Mouse (Mus musculus): Measurements from ENCODE around the gene Pglyrp1.
A peak's percentile ranks its signal among the peaks of the same experiment; 100 is the strongest.

Gene Pglyrp1

GRCm38 (mm10) chr7:18884745-18885422, 13.8 kb downstream of the Pglyrp1 start:
- no peak for DNase-seq (ENCODE audit: low read depth, low spot score)

- no peak for DNase-seq (ENCODE audit: low read depth, low spot score)
Observed at GRCm38 (mm10) chr7:18886963-18887362, 15.8 kb downstream of the Pglyrp1 start.

- DNase-seq (ENCODE audit: low read depth, low spot score), result no peak
Observed at GRCm38 (mm10) chr7:18890848-18891247, 19.7 kb downstream of the Pglyrp1 start.

GRCm38 (mm10) chr7:18891872-18892599, 20.9 kb downstream of the Pglyrp1 start:
- peak; percentile 73 for DNase-seq (ENCODE audit: low read depth, low spot score)

- DNase-seq (ENCODE audit: low read depth, low spot score), result no peak
Observed at GRCm38 (mm10) chr7:18893009-18893408, 21.9 kb downstream of the Pglyrp1 start.

GRCm38 (mm10) chr7:18893651-18894430, 22.7 kb downstream of the Pglyrp1 start:
- DNase-seq (ENCODE audit: low read depth, low spot score), result no peak

GRCm38 (mm10) chr7:18896536-18896935, 25.4 kb downstream of the Pglyrp1 start:
- DNase-seq (ENCODE audit: low read depth, low spot score), result peak; percentile 62

GRCm38 (mm10) chr7:18900513-18900912, 29.4 kb downstream of the Pglyrp1 start:
- no peak for DNase-seq (ENCODE audit: low read depth, low spot score)

GRCm38 (mm10) chr7:18902486-18902885, 31.4 kb downstream of the Pglyrp1 start:
- no peak for DNase-seq (ENCODE audit: low read depth, low spot score)

GRCm38 (mm10) chr7:18904971-18905370, 33.8 kb downstream of the Pglyrp1 start:
- no peak for DNase-seq (ENCODE audit: low read depth, low spot score)

- DNase-seq (ENCODE audit: low read depth, low spot score), result no peak
Observed at GRCm38 (mm10) chr7:18909797-18910196, 38.7 kb downstream of the Pglyrp1 start.

- DNase-seq (ENCODE audit: low read depth, low spot score), result peak; percentile 98
Observed at GRCm38 (mm10) chr7:18910241-18910831, 39.2 kb downstream of the Pglyrp1 start, which contains the start of gene Ccdc61. Gene Ccdc61 (minus strand): TSS chr7:18910415.

- no peak for DNase-seq (ENCODE audit: low read depth, low spot score)
Observed at GRCm38 (mm10) chr7:18916254-18916653, 45.1 kb downstream of the Pglyrp1 start.

- no peak for DNase-seq (ENCODE audit: low read depth, low spot score)
Observed at GRCm38 (mm10) chr7:18917931-18918330, 46.8 kb downstream of the Pglyrp1 start.

- DNase-seq (ENCODE audit: low read depth, low spot score), result peak; percentile 4
Observed at GRCm38 (mm10) chr7:18921069-18921468, 49.9 kb downstream of the Pglyrp1 start.

- DNase-seq (ENCODE audit: low read depth, low spot score), result no peak
Observed at GRCm38 (mm10) chr7:18922807-18923206, 51.7 kb downstream of the Pglyrp1 start.

- DNase-seq (ENCODE audit: low read depth, low spot score), result no peak
Observed at GRCm38 (mm10) chr7:18923267-18923666, 52.1 kb downstream of the Pglyrp1 start.

- DNase-seq (ENCODE audit: low read depth, low spot score), result no peak
Observed at GRCm38 (mm10) chr7:18923711-18924191, 52.6 kb downstream of the Pglyrp1 start.

- DNase-seq (ENCODE audit: low read depth, low spot score), result no peak
Observed at GRCm38 (mm10) chr7:18924321-18924720, 53.2 kb downstream of the Pglyrp1 start.

GRCm38 (mm10) chr7:18925162-18925938, 54.2 kb downstream of the Pglyrp1 start, which contains the start of gene Nova2:
Gene Nova2 (plus strand): TSS chr7:18925888.
- DNase-seq (ENCODE audit: low read depth, low spot score), result no peak

All from 3T3-L1 (cell line).